Mouse (Mus musculus) frontal cortex, adult (tissue): ENCODE measurements around the gene Tmem179.
A peak's percentile ranks its signal among the peaks of the same experiment; 100 is the strongest.

Experiments
- ATAC-seq: cut with Nextera tagmentation; 2 replicates; pipeline ENCODE4 v1.9.2; 2017; ENCODE audit warnings: mild to moderate bottlenecking, moderate library complexity, mixed read lengths; ENCODE audit not compliant: low TSS enrichment

The Tmem179 gene

GRCm38 (mm10) chr12:112463750-112464444 lies 52.6 kb downstream of the Tmem179 start:
- no peak for ATAC-seq

DNA sequence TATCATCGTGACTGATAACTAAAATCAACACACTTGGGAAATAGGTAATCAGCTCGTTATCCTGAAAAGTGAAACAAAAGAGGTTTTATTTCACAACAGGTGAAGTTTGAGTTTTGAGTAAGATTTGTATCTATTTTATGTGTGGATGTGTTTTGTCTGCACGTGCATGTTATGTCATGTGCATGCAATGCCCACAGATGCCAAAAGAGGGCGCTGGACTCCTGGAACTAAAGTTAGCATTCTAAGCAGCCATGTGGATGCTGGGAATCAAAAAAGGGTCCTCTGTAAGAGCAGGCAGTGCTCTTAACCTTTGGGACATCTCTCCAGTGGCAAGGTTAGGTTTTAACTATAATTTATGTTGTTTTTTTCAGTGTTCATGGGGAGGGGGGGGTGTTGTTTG lies 53.3 kb downstream of the Tmem179 start:
- ATAC-seq, result no peak

DNA sequence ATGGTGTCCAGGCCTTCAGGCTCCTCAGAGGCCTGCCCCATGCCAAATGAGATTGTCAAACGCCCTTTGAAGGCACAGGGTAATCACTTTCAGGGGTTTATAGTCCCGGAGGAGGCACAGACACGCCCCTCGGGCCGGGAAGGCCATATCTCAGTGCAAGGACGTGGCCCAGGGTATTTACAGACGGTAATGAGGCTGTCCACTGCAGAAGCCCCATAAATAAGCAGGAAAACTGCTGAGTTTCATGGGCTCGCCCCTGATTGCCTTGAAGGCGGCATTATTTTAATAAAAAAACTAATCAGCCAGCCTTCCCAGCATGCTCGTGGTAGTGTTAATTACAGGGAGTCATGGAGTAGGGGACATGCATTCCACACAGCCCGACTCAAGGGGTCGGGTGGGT lies 54.1 kb downstream of the Tmem179 start:
- no peak for ATAC-seq

- ATAC-seq, result peak; percentile 99
These were observed 58.7 kb downstream of the Tmem179 start for GRCm38 (mm10) chr12:112457839-112458238.

- no peak for ATAC-seq
These were observed 60.3 kb downstream of the Tmem179 start for GRCm38 (mm10) chr12:112456144-112456713.

DNA sequence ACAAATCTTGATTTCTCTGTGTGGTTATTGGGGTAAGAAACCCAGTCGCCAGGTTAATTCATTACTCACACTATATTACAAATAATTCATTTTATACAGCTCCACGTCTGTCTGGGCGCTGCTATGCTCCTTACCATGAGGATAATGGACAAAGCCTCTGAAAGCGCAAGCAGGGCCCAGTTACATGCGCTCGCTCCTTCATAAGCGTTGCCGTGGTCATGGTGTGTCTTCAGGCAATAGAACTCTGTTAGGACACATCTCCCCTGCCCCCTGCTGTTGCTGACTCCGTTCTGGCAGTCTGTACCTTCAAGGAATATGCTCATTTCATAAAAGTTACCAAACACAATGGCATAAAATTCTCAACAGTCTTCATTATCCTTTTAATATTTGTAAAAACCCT lies 64.7 kb downstream of the Tmem179 start:
- no peak for ATAC-seq

- no peak for ATAC-seq
These were observed 65.2 kb downstream of the Tmem179 start for GRCm38 (mm10) chr12:112451381-112451780.

DNA sequence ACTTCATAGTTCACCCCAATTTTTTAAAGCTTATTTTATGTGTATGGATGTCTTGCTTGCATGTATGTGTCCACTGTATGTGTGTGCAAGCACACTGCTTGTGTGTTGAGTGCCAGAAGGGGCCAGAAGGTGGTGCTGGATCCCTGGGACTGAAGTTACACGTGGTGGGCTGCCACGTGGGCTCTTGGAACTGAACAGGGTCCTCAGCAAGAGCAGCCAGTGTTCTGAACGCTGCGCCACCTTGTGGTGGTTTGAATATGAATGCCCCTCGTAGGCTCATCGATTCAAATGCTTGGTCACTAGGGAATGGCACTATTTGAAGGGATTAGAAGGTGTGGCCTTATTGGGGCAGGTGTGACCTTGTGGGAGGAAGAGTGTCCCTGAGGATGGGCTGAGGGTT lies 65.7 kb downstream of the Tmem179 start:
- no peak for ATAC-seq
